Mouse (Mus musculus): ENCODE results near the gene Gm16503. TPM values are rescaled to one million over a fixed set of nuclear protein-coding genes. Genes with fewer than 3 reads are reported as not detected.
"Not testable (repeated sequence)": the region's sequence is repeated elsewhere in the genome, so short reads cannot be mapped to it uniquely, and the experiment has no call there.

Gene Gm16503
- polyA plus RNA-seq, 1 experiment from 2014 or later, result 0.32 TPM

DNA sequence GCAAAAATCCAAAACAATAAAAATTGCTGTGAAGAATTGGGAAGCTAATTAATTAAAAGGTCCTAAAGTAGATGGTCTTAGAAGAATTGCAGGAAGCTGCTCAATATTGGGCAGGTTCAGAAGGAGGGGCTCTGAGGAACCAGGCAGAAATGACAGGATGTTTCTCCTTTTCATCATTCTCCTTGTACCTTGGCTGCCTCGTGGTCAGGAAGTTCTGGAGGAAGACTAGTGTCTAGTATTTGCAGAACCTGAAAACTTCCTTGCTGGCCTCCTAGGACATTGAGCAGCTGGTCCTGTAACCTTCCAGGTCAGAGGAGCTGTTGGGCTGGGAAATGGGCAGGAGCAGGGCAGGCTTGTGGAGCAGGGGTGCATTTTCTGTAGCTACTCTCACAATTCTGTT lies 16.9 kb downstream of the Gm16503 start:
- not testable (repeated sequence) for ATAC-seq (ENCODE audit: low FRiP score); H3K4me2 ChIP-seq (replicated peaks)
- WGBS, result 59% methylated on average over 1 of the region's 1 CpGs

DNA sequence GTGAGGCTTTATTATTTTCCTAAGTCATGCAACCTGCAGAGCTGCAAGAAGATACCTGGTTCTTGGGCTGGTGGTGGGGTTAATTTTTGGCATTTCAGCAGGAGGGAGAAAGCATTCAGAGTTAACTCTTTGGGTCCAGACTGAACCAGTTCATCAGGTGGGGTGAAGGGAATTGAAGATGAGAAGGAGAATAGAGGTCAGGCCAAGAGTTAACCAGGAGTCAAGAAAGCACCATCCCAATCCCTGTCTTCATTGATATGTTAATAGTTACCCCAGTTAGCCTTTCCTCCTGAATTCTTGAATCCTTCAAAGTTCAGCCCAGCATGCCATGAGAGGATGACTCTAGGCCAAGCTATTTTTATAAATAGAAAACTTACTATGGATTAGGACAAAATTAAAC lies 18.0 kb downstream of the Gm16503 start:
- not testable (repeated sequence) for H3K36me3 ChIP-seq; H3K4me3 ChIP-seq; H3K4me2 ChIP-seq (replicated peaks); ATAC-seq (ENCODE audit: low FRiP score); H3K9ac ChIP-seq; H3K4me1 ChIP-seq; H3K27me3 ChIP-seq; H3K27ac ChIP-seq
- H3K9me3 ChIP-seq (replicated peaks), result peaks cover 18% of the 10 kb centered on the region

More for the DNA sequence above, 16.9 kb downstream of the Gm16503 start:
- not testable (repeated sequence) for H3K36me3 ChIP-seq, H3K4me3 ChIP-seq, H3K9ac ChIP-seq, H3K27ac ChIP-seq, H3K4me1 ChIP-seq, H3K27me3 ChIP-seq
- peaks cover 21% of the 10 kb centered on the region for H3K9me3 ChIP-seq (replicated peaks)

DNA sequence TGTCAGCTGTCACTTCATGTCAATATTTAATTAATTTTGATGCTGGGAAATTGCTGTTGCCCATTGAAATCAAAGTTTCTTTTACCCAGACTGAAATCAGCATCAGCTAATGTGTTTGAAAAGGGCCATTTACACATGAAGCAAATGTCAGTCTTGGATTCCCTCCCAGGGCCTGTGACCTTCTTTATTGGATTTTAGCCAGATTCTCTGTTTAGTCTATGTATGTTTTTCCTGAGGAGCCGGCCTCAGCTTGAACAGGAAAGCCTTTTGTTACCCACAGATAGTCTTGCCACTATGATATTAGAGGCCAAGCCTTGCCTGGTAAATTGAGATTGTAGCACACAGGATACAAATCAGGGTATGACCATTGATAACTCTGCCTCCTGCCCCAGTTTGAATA lies 19.1 kb downstream of the Gm16503 start:
- peaks cover 14% of the 10 kb centered on the region; the same call in 1 of the 2 replicates for H3K9me3 ChIP-seq (replicated peaks)
- not testable (repeated sequence) for H3K27ac ChIP-seq; H3K36me3 ChIP-seq; H3K4me3 ChIP-seq; ATAC-seq (ENCODE audit: low FRiP score); H3K9ac ChIP-seq; H3K4me2 ChIP-seq (replicated peaks); H3K4me1 ChIP-seq; H3K27me3 ChIP-seq
- WGBS, result 67% methylated on average over 1 of the region's 1 CpGs

DNA sequence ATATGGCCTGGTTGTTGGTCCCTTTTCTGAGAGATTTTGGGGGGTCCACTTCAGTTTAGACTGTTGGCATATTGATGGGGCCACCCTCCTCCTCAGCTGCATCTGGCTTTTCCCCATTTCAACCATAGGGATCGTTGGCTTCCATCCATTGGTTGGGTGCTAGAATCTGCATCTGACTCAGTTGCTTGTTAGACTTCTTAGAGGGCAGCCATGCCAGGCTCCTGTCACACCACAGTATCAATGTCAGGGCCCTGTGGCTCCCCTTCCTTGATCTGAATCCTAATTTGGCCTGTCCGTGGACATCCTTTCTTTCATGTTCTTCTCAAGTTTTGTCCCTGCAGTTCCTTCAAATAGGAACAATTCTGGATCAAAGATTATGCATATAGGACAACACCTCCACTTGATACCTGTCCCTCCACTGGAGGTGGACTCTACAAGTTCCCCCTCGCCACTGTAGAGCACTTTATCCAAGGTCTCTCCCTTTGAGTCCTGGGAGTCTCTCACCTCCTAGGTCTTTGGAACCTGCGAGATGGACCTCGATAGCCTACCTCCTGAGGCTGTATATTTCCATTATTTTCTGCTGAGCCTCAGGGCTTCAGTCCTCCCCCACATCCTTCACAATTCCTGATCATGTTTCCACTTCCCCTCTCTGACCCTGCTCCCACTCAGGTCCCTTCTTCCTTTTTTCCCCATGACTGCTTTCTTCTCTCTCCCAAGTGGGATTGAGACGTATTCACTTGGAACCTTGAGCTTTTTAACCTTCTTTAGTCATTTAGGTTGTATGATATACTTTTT lies 25.6 kb downstream of the Gm16503 start:
- no peak overlapping the region for H3K9ac ChIP-seq
- H3K4me3 ChIP-seq, result no peak overlapping the region
- no peaks in the 10 kb centered on the region for H3K36me3 ChIP-seq
- no peak overlapping the region for H3K4me2 ChIP-seq (replicated peaks)
- H3K27ac ChIP-seq, result no peak overlapping the region
- peaks cover 16% of the 10 kb centered on the region; the same call in 1 of the 2 replicates for H3K9me3 ChIP-seq (replicated peaks)
- no peaks in the 10 kb centered on the region for H3K4me1 ChIP-seq
- no peaks in the 10 kb centered on the region for H3K27me3 ChIP-seq
- 71% methylated on average over 6 of the region's 6 CpGs for WGBS
- no peak for ATAC-seq (ENCODE audit: low FRiP score)

DNA sequence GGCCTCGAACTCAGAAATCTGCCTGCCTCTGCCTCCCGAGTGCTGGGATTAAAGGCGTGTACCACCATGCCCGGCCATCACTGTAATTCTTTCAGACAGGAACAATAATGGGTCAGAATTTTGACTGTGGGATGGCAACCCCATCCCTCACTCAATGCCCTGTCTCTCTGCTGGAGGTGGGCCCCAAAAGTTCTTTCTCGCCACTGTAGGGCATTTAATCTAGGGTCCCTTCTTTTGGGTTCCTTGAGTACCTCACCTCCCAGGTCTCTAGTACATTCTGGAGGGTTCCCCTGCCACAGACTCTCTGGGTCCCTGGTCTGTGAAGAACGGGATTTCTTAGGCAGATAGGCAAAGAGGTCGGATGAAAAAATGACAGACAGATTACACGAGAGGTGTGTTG lies 31.1 kb downstream of the Gm16503 start:
- H3K4me3 ChIP-seq; H3K36me3 ChIP-seq; ATAC-seq (ENCODE audit: low FRiP score); H3K27me3 ChIP-seq; H3K4me2 ChIP-seq (replicated peaks); H3K4me1 ChIP-seq; H3K27ac ChIP-seq; H3K9ac ChIP-seq: not testable (repeated sequence)
- H3K9me3 ChIP-seq (replicated peaks), result peaks cover 19% of the 10 kb centered on the region; the same call in 1 of the 2 replicates
- WGBS, result 88% methylated on average over 8 of the region's 8 CpGs

DNA sequence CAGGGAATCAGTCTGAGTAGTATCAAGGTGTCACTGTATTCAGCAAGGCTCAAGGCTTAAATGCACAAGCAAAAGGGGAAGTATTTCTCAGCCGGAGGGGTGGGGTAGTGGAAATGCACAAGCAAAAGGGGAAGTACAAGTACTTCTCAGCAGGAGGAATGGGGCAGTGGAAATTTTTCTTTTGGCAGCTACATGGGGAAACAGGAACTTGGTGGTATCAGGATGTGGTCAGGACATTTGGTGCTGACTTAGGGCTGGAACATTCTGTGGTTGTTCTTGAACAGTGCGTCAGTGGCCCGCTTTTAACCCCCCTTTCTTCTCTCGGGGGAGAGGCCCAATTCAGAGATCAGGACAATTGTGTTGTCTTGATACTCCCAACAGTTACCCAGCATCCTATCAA lies 39.4 kb downstream of the Gm16503 start:
- not testable (repeated sequence) for H3K4me2 ChIP-seq (replicated peaks); H3K27me3 ChIP-seq; ATAC-seq (ENCODE audit: low FRiP score); H3K27ac ChIP-seq; H3K36me3 ChIP-seq; H3K9ac ChIP-seq; H3K4me1 ChIP-seq; H3K4me3 ChIP-seq
- H3K9me3 ChIP-seq (replicated peaks), result peaks cover 26% of the 10 kb centered on the region
- 92% methylated on average over 4 of the region's 4 CpGs for WGBS

DNA sequence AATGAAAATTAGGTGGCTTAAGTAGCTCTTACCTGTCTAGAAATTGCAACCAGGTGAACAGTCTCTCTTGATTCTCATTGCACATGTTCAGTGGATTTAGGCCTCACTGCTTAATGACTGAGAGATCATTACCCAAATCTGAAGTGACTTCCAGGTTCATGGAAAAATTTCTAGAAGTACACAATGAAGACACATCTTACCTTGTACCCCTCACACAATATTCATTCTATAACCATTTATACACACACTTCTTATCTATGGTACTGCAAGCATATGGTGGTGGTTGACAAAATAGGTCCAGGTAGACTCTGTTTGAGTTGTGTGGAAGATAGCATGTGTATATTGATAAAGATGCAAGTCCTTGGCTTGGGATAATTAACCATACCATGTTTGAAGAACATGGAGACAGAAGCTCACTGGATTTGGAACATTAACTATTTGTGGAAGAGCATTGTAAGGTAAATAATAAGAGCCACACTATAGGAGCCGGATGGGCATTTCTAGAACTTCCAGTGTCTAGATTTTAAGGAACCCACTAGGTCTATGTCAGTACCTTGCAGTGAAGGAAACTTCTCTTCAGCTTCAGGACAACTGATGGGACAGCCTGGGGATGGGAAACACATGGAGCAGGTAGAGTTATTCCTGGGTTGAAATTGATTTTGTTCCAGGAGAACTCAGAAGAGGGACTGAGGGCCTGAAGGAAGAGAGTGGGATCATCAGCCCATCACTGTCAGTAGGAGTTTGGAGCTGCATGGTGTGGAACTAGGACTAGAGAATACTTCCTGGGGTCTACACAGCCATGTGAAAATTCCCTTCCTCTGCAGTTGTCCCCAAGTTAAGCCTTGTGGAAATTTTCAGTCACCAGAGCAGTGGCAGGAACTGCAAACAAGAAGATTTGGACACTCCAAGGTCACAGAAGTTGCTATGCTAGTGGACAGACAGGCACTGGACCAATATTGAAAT lies 46.8 kb downstream of the Gm16503 start:
- Histone ChIP-seq H3K9ac (no peak overlapping the region), H3K4me1 (no peaks in the 10 kb centered on the region), H3K27ac (no peak overlapping the region), H3K36me3 (no peaks in the 10 kb centered on the region), H3K27me3 (no peaks in the 10 kb centered on the region), H3K4me2 (replicated peaks) (no peak overlapping the region), H3K4me3 (no peak overlapping the region), H3K9me3 (replicated peaks) (peaks cover 33% of the 10 kb centered on the region)
- WGBS, result 58% methylated on average over 1 of the region's 1 CpGs
- 0 out of 2 replicates have a peak, but pooled peaks have one; percentile 46 for ATAC-seq (ENCODE audit: low FRiP score)

Other genes with a start within 250 kb of the Gm16503 start
- gene Zfp988, start 234.5 kb upstream of the Gm16503 start, polyA plus RNA-seq (2016; fragmentation: Nextera tagmentation; extraction: Ambion mirVana), result 0.08 TPM in 1 of 2 replicates, not detected in the other
- gene Zfp978, start 178.9 kb upstream of the Gm16503 start, polyA plus RNA-seq (2016; fragmentation: Nextera tagmentation; extraction: Ambion mirVana), result 0.21 TPM in 1 of 2 replicates, not detected in the other
- 8.5 and 9.8 TPM in 2 replicates for gene Zfp982, start 47.8 kb upstream of the Gm16503 start, polyA plus RNA-seq (2016; fragmentation: Nextera tagmentation; extraction: Ambion mirVana)
- gene Zfp985, start 13.1 kb downstream of the Gm16503 start, polyA plus RNA-seq (2016; fragmentation: Nextera tagmentation; extraction: Ambion mirVana), result 0.10 TPM in 1 of 2 replicates, not detected in the other
- gene Zfp979, start 102.3 kb downstream of the Gm16503 start, polyA plus RNA-seq (2016; fragmentation: Nextera tagmentation; extraction: Ambion mirVana), result 2.4 and 2.8 TPM in 2 replicates
- gene Zfp534, start 162.3 kb downstream of the Gm16503 start, polyA plus RNA-seq (2016; fragmentation: Nextera tagmentation; extraction: Ambion mirVana), result not detected in 2 replicates

Measured in hindbrain, embryonic 12.5 days (tissue).